Comparison of ENCODE assay signal across 11 mouse cellular contexts in genomic region chr16:3231566-3231965, GRCm38 (mm10).
DNase-seq lines count a peak whose midpoint lies in the region; ATAC-seq and TF ChIP-seq lines count a peak whose summit lies in the region.
"Had no signal": no experiment of that assay in that cellular context is flagged by ENCODE, and none has a peak within 500 bp of the region (broad histone marks: within the 10 kb centered on the region; RNA-seq: fewer than 3 reads in every experiment).

No protein-coding gene starts in this region.

- no peak for TF ChIP-seq EP300 in stomach, postnatal 0 days (optimal IDR thresholded peaks at IDR 0.05)

- no peak overlapping the region for H3K4me3 ChIP-seq in embryonic facial prominence, embryonic 11.5 days (ENCODE audit: low read depth, low read length)
- no peak overlapping the region for H3K4me3 ChIP-seq in embryonic facial prominence, embryonic 10.5 days
- H3K4me3 ChIP-seq in neural tube, embryonic 11.5 days (ENCODE audit: low read depth, low read length), result no peak overlapping the region
- H3K4me3 ChIP-seq in liver, embryonic 15.5 days (replicated peaks), result no peak overlapping the region
- no peak overlapping the region for H3K4me3 ChIP-seq in stomach, postnatal 0 days (ENCODE audit: low read depth, low read length)

- H3K36me3 ChIP-seq in embryonic facial prominence, embryonic 11.5 days (replicated peaks; ENCODE audit: control insufficient read depth, insufficient read depth, low read depth, low read length), result no peaks in the 10 kb centered on the region
- H3K36me3 ChIP-seq in embryonic facial prominence, embryonic 10.5 days (replicated peaks), result no peaks in the 10 kb centered on the region
- H3K36me3 ChIP-seq in neural tube, embryonic 11.5 days (ENCODE audit: control insufficient read depth, insufficient read depth, low read length), result peaks cover 6% of the 10 kb centered on the region; the same call in 1 of the 2 replicates
- H3K36me3 ChIP-seq in liver, embryonic 15.5 days (replicated peaks), result no peaks in the 10 kb centered on the region
- 0 out of 2 replicates have a peak, but pooled peaks cover 2% of the 10 kb centered on the region for H3K36me3 ChIP-seq in stomach, postnatal 0 days (ENCODE audit: control insufficient read depth, insufficient read depth, low read length)

- no peak overlapping the region for H3K27ac ChIP-seq in embryonic facial prominence, embryonic 11.5 days (replicated peaks; ENCODE audit: low read depth, low read length)
- H3K27ac ChIP-seq in embryonic facial prominence, embryonic 10.5 days (replicated peaks), result no peak overlapping the region
- H3K27ac ChIP-seq in neural tube, embryonic 11.5 days (ENCODE audit: low read depth, low read length), result no peak overlapping the region
- H3K27ac ChIP-seq in liver, embryonic 15.5 days (replicated peaks), result no peak overlapping the region
- H3K27ac ChIP-seq in stomach, postnatal 0 days (replicated peaks), result no peak overlapping the region

- H3K9ac ChIP-seq in embryonic facial prominence, embryonic 11.5 days (replicated peaks; ENCODE audit: low read length), result no peak overlapping the region
- no peak overlapping the region for H3K9ac ChIP-seq in neural tube, embryonic 11.5 days (ENCODE audit: low read length)
- no peak overlapping the region for H3K9ac ChIP-seq in liver, embryonic 15.5 days
- H3K9ac ChIP-seq in stomach, postnatal 0 days (ENCODE audit: low read length), result no peak overlapping the region

- no peaks in the 10 kb centered on the region for H3K4me1 ChIP-seq in embryonic facial prominence, embryonic 11.5 days (ENCODE audit: control insufficient read depth, insufficient read depth, low read length)
- H3K4me1 ChIP-seq in embryonic facial prominence, embryonic 10.5 days, result no peaks in the 10 kb centered on the region
- no peaks in the 10 kb centered on the region for H3K4me1 ChIP-seq in neural tube, embryonic 11.5 days (ENCODE audit: control insufficient read depth, insufficient read depth, low read length)
- no peaks in the 10 kb centered on the region for H3K4me1 ChIP-seq in liver, embryonic 15.5 days (replicated peaks)
- no peaks in the 10 kb centered on the region for H3K4me1 ChIP-seq in stomach, postnatal 0 days (replicated peaks; ENCODE audit: control insufficient read depth, insufficient read depth)

- ATAC-seq in embryonic facial prominence, embryonic 11.5 days (replicated peaks; ENCODE audit: insufficient number of reproducible peaks, low FRiP score, low TSS enrichment, low read depth), result peak; percentile 79
- peak; percentile 53 for ATAC-seq in neural tube, embryonic 11.5 days (ENCODE audit: insufficient read depth, low FRiP score, low TSS enrichment)
- peak; percentile 47; the same call in 1 of the 2 replicates for ATAC-seq in liver, embryonic 15.5 days (ENCODE audit: insufficient read depth)
- peak; percentile 53 for ATAC-seq in stomach, postnatal 0 days (ENCODE audit: low FRiP score, low TSS enrichment)

- no peak for DNase-seq in embryonic facial prominence, embryonic 11.5 days (ENCODE audit: low spot score)
- DNase-seq in embryonic facial prominence, embryonic 10.5 days (ENCODE audit: low spot score), result no peak
- no peak for DNase-seq in neural tube, embryonic 11.5 days (ENCODE audit: low spot score)
- no peak for DNase-seq in neural tube, embryonic 10.5 days (ENCODE audit: extremely low spot score, low spot score)
- no peak for DNase-seq in stomach, postnatal 0 days (ENCODE audit: low spot score)
- no peak for DNase-seq in frontal cortex, adult 2 months (ENCODE audit: extremely low spot score in 1 of 2, low spot score in 1 of 2)
- DNase-seq in layer of hippocampus, postnatal 10 days (ENCODE audit: low spot score in 2 of 2), result no peak
- DNase-seq: cerebellum, adult 11-12 months; heart, postnatal 14 days; lung, adult 2 months had no signal

- no peak overlapping the region for H3K4me2 ChIP-seq in embryonic facial prominence, embryonic 11.5 days (ENCODE audit: low read depth, low read length)
- H3K4me2 ChIP-seq in neural tube, embryonic 11.5 days (ENCODE audit: low read depth), result no peak overlapping the region
- no peak overlapping the region for H3K4me2 ChIP-seq in liver, embryonic 15.5 days
- H3K4me2 ChIP-seq in stomach, postnatal 0 days (replicated peaks; ENCODE audit: low read depth), result no peak overlapping the region

- TF ChIP-seq CTCF in stomach, postnatal 0 days (IDR thresholded peaks at IDR 0.05; ENCODE audit: low read depth), result no peak

- 77% methylated on average over 3 of the region's 3 CpGs for WGBS in embryonic facial prominence, embryonic 11.5 days
- 75% methylated on average over 3 of the region's 3 CpGs for WGBS in embryonic facial prominence, embryonic 10.5 days
- 71% methylated on average over 3 of the region's 3 CpGs for WGBS in neural tube, embryonic 11.5 days
- 51% methylated on average over 3 of the region's 3 CpGs for WGBS in liver, embryonic 15.5 days (ENCODE audit: insufficient replicate concordance)
- 73% methylated on average over 3 of the region's 3 CpGs for WGBS in stomach, postnatal 0 days

- no peaks in the 10 kb centered on the region for H3K27me3 ChIP-seq in embryonic facial prominence, embryonic 11.5 days (ENCODE audit: control insufficient read depth, insufficient read depth, low read length)
- H3K27me3 ChIP-seq in embryonic facial prominence, embryonic 10.5 days (replicated peaks; ENCODE audit: low read depth, poor library complexity, severe bottlenecking), result no peaks in the 10 kb centered on the region
- no peaks in the 10 kb centered on the region for H3K27me3 ChIP-seq in neural tube, embryonic 11.5 days (ENCODE audit: control insufficient read depth, insufficient read depth, low read length)
- H3K27me3 ChIP-seq in liver, embryonic 15.5 days, result no peaks in the 10 kb centered on the region
- H3K27me3 ChIP-seq in stomach, postnatal 0 days (ENCODE audit: control insufficient read depth, insufficient read depth, low read length), result no peaks in the 10 kb centered on the region

- peaks cover 45% of the 10 kb centered on the region for H3K9me3 ChIP-seq in embryonic facial prominence, embryonic 11.5 days (replicated peaks; ENCODE audit: control insufficient read depth, low read length)
- peaks cover 52% of the 10 kb centered on the region for H3K9me3 ChIP-seq in embryonic facial prominence, embryonic 10.5 days
- H3K9me3 ChIP-seq in neural tube, embryonic 11.5 days (ENCODE audit: control insufficient read depth, low read length), result peaks cover 50% of the 10 kb centered on the region
- peaks cover 20% of the 10 kb centered on the region; the same call in 1 of the 2 replicates for H3K9me3 ChIP-seq in liver, embryonic 15.5 days (replicated peaks)
- peaks cover 33% of the 10 kb centered on the region for H3K9me3 ChIP-seq in stomach, postnatal 0 days (ENCODE audit: control insufficient read depth, low read length)
